Comparison of ENCODE assay signal across 13 mouse cellular contexts in the genomic region with DNA sequence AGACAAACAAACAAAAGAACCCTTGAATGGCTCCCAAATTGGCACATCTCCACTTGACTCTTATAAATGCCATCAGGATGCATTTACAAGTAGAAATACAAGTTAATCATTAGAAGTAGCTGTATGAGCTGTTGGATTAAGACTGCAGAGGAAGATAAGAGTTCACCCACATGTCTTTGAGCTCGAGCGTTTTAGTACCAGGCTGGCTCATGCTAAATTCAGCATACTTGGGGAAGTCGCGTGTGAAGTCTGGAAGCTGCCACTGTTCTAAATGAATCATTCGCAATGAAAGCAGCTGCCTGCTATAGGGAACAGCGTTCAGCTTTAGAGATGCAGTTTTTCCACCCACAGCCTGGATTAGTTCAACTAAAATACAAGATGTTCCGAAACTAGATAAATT. TPM values are rescaled to one million over a fixed set of nuclear protein-coding genes. Genes with fewer than 3 reads are reported as not detected.
A peak's percentile ranks its signal among the peaks of the same experiment; 100 is the strongest.
DNase-seq lines count a peak whose midpoint lies in the region; ATAC-seq and TF ChIP-seq lines count a peak whose summit lies in the region.
"Had no signal": no experiment of that assay in that cellular context is flagged by ENCODE, and none has a peak within 500 bp of the region (broad histone marks: within the 10 kb centered on the region; RNA-seq: fewer than 3 reads in every experiment).

No protein-coding gene starts in this region.

- no peaks in the 10 kb centered on the region for H3K9me3 ChIP-seq in liver, postnatal 0 days (ENCODE audit: low read length)
- H3K9me3 ChIP-seq in forebrain, embryonic 16.5 days (ENCODE audit: control insufficient read depth, low read length) = no peaks in the 10 kb centered on the region
- H3K9me3 ChIP-seq: limb, embryonic 15.5 days had no signal

- WGBS in liver, adult 2 months = 56% methylated on average over 7 of the region's 7 CpGs
- 71% methylated on average over 7 of the region's 7 CpGs for WGBS in liver, postnatal 0 days (ENCODE audit: insufficient replicate concordance)
- WGBS in forebrain, embryonic 16.5 days = 71% methylated on average over 7 of the region's 7 CpGs

- ATAC-seq in liver, postnatal 0 days = no peak
- peak; percentile 91 for ATAC-seq in forebrain, embryonic 16.5 days

- H3K4me2 ChIP-seq in liver, postnatal 0 days (ENCODE audit: low read depth, low read length) = no peak overlapping the region
- H3K4me2 ChIP-seq in forebrain, embryonic 16.5 days (ENCODE audit: low read length) = no peak overlapping the region
- H3K4me2 ChIP-seq: heart, embryonic 11.5 days; limb, embryonic 15.5 days had no signal

- no peak for TF ChIP-seq EP300 in liver, postnatal 0 days (IDR thresholded peaks at IDR 0.05; ENCODE audit: low read depth)

- no peaks in the 10 kb centered on the region for H3K27me3 ChIP-seq in liver, adult 2 months (ENCODE audit: control insufficient read depth, insufficient read depth, low read length)
- no peaks in the 10 kb centered on the region for H3K27me3 ChIP-seq in liver, postnatal 0 days (ENCODE audit: insufficient read depth, low read length)
- H3K27me3 ChIP-seq in forebrain, embryonic 16.5 days (replicated peaks; ENCODE audit: control insufficient read depth, insufficient read depth, low read length) = no peaks in the 10 kb centered on the region
- H3K27me3 ChIP-seq: limb, embryonic 15.5 days had no signal

- H3K9ac ChIP-seq in liver, adult 2 months (ENCODE audit: low read depth, low read length) = no peak overlapping the region
- no peak overlapping the region for H3K9ac ChIP-seq in liver, postnatal 0 days (replicated peaks)
- no peak overlapping the region for H3K9ac ChIP-seq in forebrain, embryonic 16.5 days (replicated peaks; ENCODE audit: low read depth, low read length)
- H3K9ac ChIP-seq: limb, embryonic 15.5 days had no signal

- H3K27ac ChIP-seq in liver, adult 2 months (replicated peaks; ENCODE audit: insufficient read depth, low read depth, low read length) = no peak overlapping the region
- H3K27ac ChIP-seq in liver, postnatal 0 days (ENCODE audit: low read depth) = no peak overlapping the region
- H3K27ac ChIP-seq in forebrain, embryonic 16.5 days (ENCODE audit: low read length) = no peak overlapping the region
- H3K27ac ChIP-seq: limb, embryonic 15.5 days had no signal

- no peaks in the 10 kb centered on the region for H3K79me2 ChIP-seq in liver, adult 2 months (ENCODE audit: control insufficient read depth, insufficient read depth, low read length)

- no peak for TF ChIP-seq CTCF in liver, adult 2 months (IDR thresholded peaks at IDR 0.05; ENCODE audit: low read depth, low read length)
- TF ChIP-seq CTCF in liver, postnatal 0 days (IDR thresholded peaks at IDR 0.05; ENCODE audit: low read depth) = no peak

- H3K4me1 ChIP-seq in liver, adult 2 months (ENCODE audit: control insufficient read depth, insufficient read depth, low read length) = no peaks in the 10 kb centered on the region
- H3K4me1 ChIP-seq in liver, postnatal 0 days (ENCODE audit: insufficient read depth) = no peaks in the 10 kb centered on the region
- H3K4me1 ChIP-seq in forebrain, embryonic 16.5 days (replicated peaks; ENCODE audit: control insufficient read depth, insufficient read depth, low read length) = 0 out of 2 replicates have a peak, but pooled peaks cover 3% of the 10 kb centered on the region
- H3K4me1 ChIP-seq: limb, embryonic 15.5 days had no signal

- no peak overlapping the region for H3K4me3 ChIP-seq in liver, adult 2 months (ENCODE audit: insufficient read depth, low read depth, low read length)
- no peak overlapping the region for H3K4me3 ChIP-seq in liver, postnatal 0 days (ENCODE audit: low read depth, low read length)
- no peak overlapping the region for H3K4me3 ChIP-seq in forebrain, embryonic 16.5 days (replicated peaks; ENCODE audit: low read length)
- H3K4me3 ChIP-seq: limb, embryonic 15.5 days had no signal

- peak; percentile 59 for DNase-seq in liver, adult 2 months (ENCODE audit: extremely low read depth, low read depth, low spot score)
- DNase-seq in liver, postnatal 0 days = no peak
- DNase-seq in left cerebral cortex, adult 18-20 months (ENCODE audit: low spot score in 2 of 2) = peak; percentile 56 to 71
- peak; percentile 65 for DNase-seq in right cerebral cortex, postnatal 25 days
- DNase-seq in urinary bladder, adult 18-20 months (ENCODE audit: low spot score in 2 of 2) = no peak
- no peak for DNase-seq in adrenal gland, adult 2 months
- no peak for DNase-seq in thymus, postnatal 0 days (ENCODE audit: low spot score)
- DNase-seq: kidney, adult 11 months had no signal

- no peak for TF ChIP-seq POLR2A in liver, adult 2 months (IDR thresholded peaks at IDR 0.05; ENCODE audit: extremely low read depth, insufficient read depth, low read length)

- no peaks in the 10 kb centered on the region for H3K36me3 ChIP-seq in liver, adult 2 months (ENCODE audit: control insufficient read depth, insufficient read depth, low read length)
- no peaks in the 10 kb centered on the region for H3K36me3 ChIP-seq in liver, postnatal 0 days (replicated peaks; ENCODE audit: insufficient read depth, low read length)
- H3K36me3 ChIP-seq in forebrain, embryonic 16.5 days (ENCODE audit: control insufficient read depth, insufficient read depth) = no peaks in the 10 kb centered on the region
- H3K36me3 ChIP-seq: limb, embryonic 15.5 days had no signal

RNA-seq across cellular contexts. Expression of a gene that starts 57.4 kb away (rescaled TPM):
- not detected in 2 replicates for total RNA-seq in liver, adult 2 months (2014; rRNA removed)
- 0.01 TPM in 1 of 2 replicates, not detected in the other for polyA plus RNA-seq in liver, adult 2 months (2012; rRNA removed)
- not detected in 2 replicates for polyA plus RNA-seq in liver, postnatal 0 days (2015; fragmentation: Nextera tagmentation; extraction: Ambion mirVana)
- polyA plus RNA-seq in forebrain, embryonic 16.5 days (2015; fragmentation: Nextera tagmentation; extraction: Ambion mirVana) = 0.67 and 0.87 TPM in 2 replicates
- total RNA-seq in left cerebral cortex, adult 18-20 months (2021) = 10 to 100 TPM; 35.2 to 36.5 TPM
- total RNA-seq in adrenal gland, adult 2 months (2021) = under 1 TPM in 1 of 2 experiments, not detected in 1; 0.07 TPM
- 0.01 and 0.03 TPM in 2 replicates for polyA plus RNA-seq in adrenal gland, adult 2 months (2012; rRNA removed)
- polyA plus RNA-seq in thymus, postnatal 0 days (2015; fragmentation: Nextera tagmentation; extraction: Ambion mirVana) = 0.15 and 0.26 TPM in 2 replicates
- total RNA-seq: megakaryocyte-erythroid progenitor cell, adult 5-6 weeks; MEL had no signal

Comparison
In these comparisons a context has a peak if more than half of its experiments do, and no peak if none do; other contexts are left out.
1. DNase-seq: peak in liver, adult 2 months (single experiment), left cerebral cortex, adult 18-20 months (2 of 2) and right cerebral cortex, postnatal 25 days (single experiment); none in liver, postnatal 0 days (single experiment), urinary bladder, adult 18-20 months (0 of 2), adrenal gland, adult 2 months (single experiment) and thymus, postnatal 0 days (single experiment).